Mouse (Mus musculus) MEL (cell line): ENCODE data around the gene Zfp524. TPM values are rescaled to one million over a fixed set of nuclear protein-coding genes. Genes with fewer than 3 reads are reported as not detected.

Experiments
- DNase-seq: peaks from one replicate; pipeline ENCODE4 v3.0.0; 2011; ENCODE audit warnings: low read depth, low spot score
- H3K27ac ChIP-seq: 2 replicates; pipeline ENCODE4 v1.5.1; 2012; ENCODE audit warnings: low read depth, mild to moderate bottlenecking, control low read depth, low read length, moderate library complexity; ENCODE audit not compliant: control insufficient read depth
- H3K27me3 ChIP-seq, 2 experiments: fragments of 150-350 bp in 1 of 2; sonication (generic) in 1 of 2; 2 replicates each; pipeline ENCODE4 v1.6.1; 2012; ENCODE audit warnings: low read length in 2 of 2, mild to moderate bottlenecking in 2 of 2, improper control_type of control experiment in 1 of 2, moderate library complexity in 1 of 2; ENCODE audit not compliant: insufficient read depth in 2 of 2, control insufficient read depth in 1 of 2
- H3K36me3 ChIP-seq, 2 experiments: 2 replicates each; pipeline ENCODE4 v1.6.1; 2012 to 2014; ENCODE audit warnings: low read length in 2 of 2, improper control_type of control experiment in 1 of 2, inconsistent platforms in 1 of 2, mild to moderate bottlenecking in 1 of 2; ENCODE audit not compliant: insufficient read depth in 2 of 2, control insufficient read depth in 1 of 2
- H3K4me1 ChIP-seq, 2 experiments: fragments of 150-350 bp in 1 of 2; sonication (generic) in 1 of 2; 2 replicates each; pipeline ENCODE4 v1.6.1; 2012; ENCODE audit warnings: low read length in 2 of 2, improper control_type of control experiment in 1 of 2, mild to moderate bottlenecking in 1 of 2; ENCODE audit not compliant: insufficient read depth in 2 of 2, control insufficient read depth in 1 of 2
- H3K4me3 ChIP-seq, 2 experiments: fragments of 150-350 bp in 1 of 2; sonication (generic) in 1 of 2; 2 replicates each; pipeline ENCODE4 v1.5.1; 2012; ENCODE audit warnings: low read depth in 2 of 2, low read length in 2 of 2, mild to moderate bottlenecking in 2 of 2, moderate library complexity in 2 of 2, control low read depth in 1 of 2, improper control_type of control experiment in 1 of 2; ENCODE audit not compliant: control insufficient read depth in 1 of 2, insufficient read depth in 1 of 2
- H3K79me2 ChIP-seq: 2 replicates; pipeline ENCODE4 v1.6.1; 2012; ENCODE audit warnings: mild to moderate bottlenecking, low read length, moderate library complexity; ENCODE audit not compliant: control insufficient read depth, poor library complexity, insufficient read depth
- H3K9ac ChIP-seq: 2 replicates; pipeline ENCODE4 v1.6.1; 2012; ENCODE audit warnings: low read depth, mild to moderate bottlenecking, control low read depth, low read length, moderate library complexity; ENCODE audit not compliant: control insufficient read depth, poor library complexity, severe bottlenecking
- H3K9me3 ChIP-seq: fragments of 150-350 bp; sonication (generic); replicated peaks from 2 replicates; pipeline ENCODE4 v1.6.1; 2012; ENCODE audit warnings: mild to moderate bottlenecking, low read length, improper control_type of control experiment, moderate library complexity; ENCODE audit not compliant: insufficient read depth
- BHLHE40 ChIP-seq: IDR thresholded peaks from 2 replicates; pipeline ENCODE4 v1.6.1; 2012; ENCODE audit warnings: low read depth, mild to moderate bottlenecking, inconsistent platforms, low read length, improper control_type of control experiment, borderline replicate concordance
- CTCF ChIP-seq, 3 experiments: IDR thresholded peaks in 2 of 3; conservative IDR thresholded peaks in 1 of 3; 2 replicates each; pipeline ENCODE4 v1.5.1; 2011 to 2012; ENCODE audit warnings: low read length in 3 of 3, low read depth in 2 of 3, mild to moderate bottlenecking in 2 of 3, improper control_type of control experiment in 1 of 3, inconsistent platforms in 1 of 3, mixed read lengths in 1 of 3, moderate library complexity in 1 of 3; ENCODE audit not compliant: control insufficient read depth in 1 of 3, insufficient read depth in 1 of 3, poor library complexity in 1 of 3, severe bottlenecking in 1 of 3
- EP300 ChIP-seq, 2 experiments: IDR thresholded peaks; 2 replicates each; pipeline ENCODE4 v1.6.1; 2011; ENCODE audit warnings: improper control_type of control experiment in 2 of 2, low read length in 2 of 2, low read depth in 1 of 2, mild to moderate bottlenecking in 1 of 2
- ETS1 ChIP-seq: IDR thresholded peaks from 2 replicates; pipeline ENCODE4 v1.6.1; 2012; ENCODE audit warnings: low read depth, mild to moderate bottlenecking, inconsistent platforms, low read length, improper control_type of control experiment, moderate library complexity
- HCFC1 ChIP-seq: IDR thresholded peaks from 2 replicates; pipeline ENCODE4 v1.6.1; 2012; ENCODE audit warnings: low read depth, mild to moderate bottlenecking, inconsistent platforms, low read length, improper control_type of control experiment, moderate library complexity
- JUND ChIP-seq: IDR thresholded peaks from 2 replicates; pipeline ENCODE4 v1.6.1; 2011; ENCODE audit warnings: low read depth, mild to moderate bottlenecking, improper control_type of control experiment, low read length
- NELFE ChIP-seq: IDR thresholded peaks from 2 replicates; pipeline ENCODE4 v1.6.1; 2011; ENCODE audit warnings: low read depth, low read length, improper control_type of control experiment
- RCOR1 ChIP-seq: IDR thresholded peaks from 2 replicates; pipeline ENCODE4 v1.6.1; 2012; ENCODE audit warnings: low read depth, mild to moderate bottlenecking, inconsistent platforms, low read length, improper control_type of control experiment
- SIN3A ChIP-seq: IDR thresholded peaks from 2 replicates; pipeline ENCODE4 v1.6.1; 2012; ENCODE audit warnings: low read length, improper control_type of control experiment, inconsistent platforms
- ZKSCAN1 ChIP-seq: IDR thresholded peaks from 2 replicates; pipeline ENCODE4 v1.6.1; 2012; ENCODE audit warnings: low read depth, mild to moderate bottlenecking, inconsistent platforms, low read length, improper control_type of control experiment, moderate library complexity
- ZNF384 ChIP-seq: IDR thresholded peaks from 2 replicates; pipeline ENCODE4 v1.6.1; 2012; ENCODE audit warnings: low read depth, mild to moderate bottlenecking, inconsistent platforms, low read length, improper control_type of control experiment
- polyA plus RNA-seq, 2 experiments: library from polyadenylated mRNA; stranded (reverse) in 1 of 2; unstranded in 1 of 2; fragments of >175 nt in 1 of 2; fragments of >200 nt in 1 of 2; gene quantifications; 2 replicates each; pipeline versions ENCODE4 v1.2.1 to v1.2.4; 2012; ENCODE audit warnings: low replicate concordance in 2 of 2, low read depth in 1 of 2; ENCODE audit not compliant: insufficient read length in 2 of 2, insufficient read depth in 1 of 2, missing spikeins in 1 of 2
- total RNA-seq: library from RNA; depleted of rRNA; stranded (reverse); fragments of 300-350 nt; gene quantifications from 2 replicates; pipeline ENCODE4 v1.2.3, GENCODE M21; 2012

Gene Zfp524
- total and polyA plus RNA-seq, 3 experiments = 9.4 to 12.7 TPM; not detected in 1

- Histone ChIP-seq H3K36me3 (no peaks in the 10 kb centered on the region), H3K4me1 (no peaks in the 10 kb centered on the region; a peak in 1 of 4 replicates), H3K4me3 (peak overlapping the region; percentile 54 to 55; a peak in 3 of 4 replicates), H3K27ac (no peak overlapping the region)
- no peak for DNase-seq
- TF ChIP-seq RCOR1 (no peak), EP300 (IDR thresholded peaks at IDR 0.05; ENCODE audit: low read depth in 1 of 2, low read length in 2 of 2) (no peak), ETS1 (no peak)
- TF ChIP-seq, all 39 proteins: peak for 0
- Histone ChIP-seq H3K9me3 (no peaks in the 10 kb centered on the region), H3K9ac (peak overlapping the region; percentile 59), H3K79me2 (no peaks in the 10 kb centered on the region), H3K27me3 (no peaks in the 10 kb centered on the region)
Measured at GRCm38 (mm10) chr7:4995268-4996002, 18.8 kb upstream of the Zfp524 start.

GRCm38 (mm10) chr7:4996003-4996895 lies 18.0 kb upstream of the Zfp524 start, which contains the start of gene Zfp579:
Gene Zfp579 (minus strand): TSS chr7:4996158.
- peak; percentile 72 for DNase-seq
- Histone ChIP-seq H3K79me2 (no peaks in the 10 kb centered on the region), H3K27ac (no peak within 1 kb of the TSS), H3K9ac (peak within 1 kb of the TSS; percentile 59), H3K4me3 (peak within 1 kb of the TSS; percentile 54 to 55), H3K9me3 (no peaks in the 10 kb centered on the region), H3K27me3 (no peaks in the 10 kb centered on the region), H3K4me1 (no peaks in the 10 kb centered on the region; a peak in 1 of 4 replicates), H3K36me3 (no peaks in the 10 kb centered on the region)
- peak; percentile 52 for TF ChIP-seq SIN3A
- TF ChIP-seq HCFC1 = peak; percentile 54; the same call in 1 of the 2 replicates
- TF ChIP-seq ZKSCAN1 = peak; percentile 79; the same call in 1 of the 2 replicates
- TF ChIP-seq CTCF (IDR thresholded peaks at IDR 0.05 in 2 of 3, conservative IDR thresholded peaks at IDR 0.05 in 1 of 3; ENCODE audit: control insufficient read depth in 1 of 3, insufficient read depth in 1 of 3, low read depth in 2 of 3, low read length in 3 of 3, poor library complexity in 1 of 3, severe bottlenecking in 1 of 3) = no peak

GRCm38 (mm10) chr7:4996934-4997333 lies 17.3 kb upstream of the Zfp524 start:
- Histone ChIP-seq H3K9ac (no peak overlapping the region), H3K27ac (no peak overlapping the region), H3K4me1 (no peaks in the 10 kb centered on the region; a peak in 1 of 4 replicates), H3K4me3 (no peak overlapping the region), H3K36me3 (no peaks in the 10 kb centered on the region), H3K9me3 (no peaks in the 10 kb centered on the region), H3K79me2 (no peaks in the 10 kb centered on the region), H3K27me3 (no peaks in the 10 kb centered on the region)
- no peak for DNase-seq
- TF ChIP-seq NELFE (no peak), JUND (no peak), ZNF384 (no peak), EP300 (IDR thresholded peaks at IDR 0.05; ENCODE audit: low read depth in 1 of 2, low read length in 2 of 2) (no peak), BHLHE40 (no peak)
